Mouse (Mus musculus): Measurements from ENCODE around the gene Myh8. TPM values are rescaled to one million over a fixed set of nuclear protein-coding genes. Genes with fewer than 3 reads are reported as not detected.

Gene Myh8
- polyA plus RNA-seq, 1 experiment from 2014 or later = not detected

DNA sequence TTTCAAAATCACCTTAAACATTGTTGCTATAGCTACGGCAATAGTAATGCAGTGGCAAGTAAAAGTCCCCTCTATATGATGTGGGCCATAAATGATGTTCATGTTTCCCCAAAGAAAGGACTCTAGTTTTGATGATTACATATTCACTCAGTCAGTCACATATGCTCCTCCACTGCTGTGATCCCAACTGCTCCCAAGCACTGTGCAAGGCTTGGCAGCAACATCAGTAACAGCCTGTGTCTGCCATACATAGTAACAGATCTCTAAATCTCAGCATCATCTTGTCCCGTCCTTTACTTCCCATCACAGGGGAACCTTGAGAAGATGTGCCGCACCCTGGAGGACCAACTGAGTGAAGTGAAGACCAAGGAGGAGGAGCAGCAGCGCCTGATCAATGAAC is 23.2 kb upstream of the Myh8 start:
- Histone ChIP-seq H3K4me1 (replicated peaks; ENCODE audit: control insufficient read depth, insufficient read depth, low read length) (no peaks in the 10 kb centered on the region), H3K9me3 (ENCODE audit: control insufficient read depth, low read length) (no peaks in the 10 kb centered on the region), H3K36me3 (ENCODE audit: control insufficient read depth, insufficient read depth, low read length) (no peaks in the 10 kb centered on the region), H3K27ac (ENCODE audit: low read depth, low read length) (no peak overlapping the region), H3K27me3 (ENCODE audit: control insufficient read depth, insufficient read depth, low read length) (no peaks in the 10 kb centered on the region), H3K4me2 (ENCODE audit: low read depth, low read length, severe bottlenecking) (no peak overlapping the region), H3K9ac (ENCODE audit: low read length) (no peak overlapping the region), H3K4me3 (ENCODE audit: low read depth, low read length) (no peak overlapping the region)
- 91% methylated on average over 4 of the region's 4 CpGs for WGBS
- DNase-seq (ENCODE audit: low spot score) = no peak
- no peak for ATAC-seq (replicated peaks; ENCODE audit: low FRiP score)

DNA sequence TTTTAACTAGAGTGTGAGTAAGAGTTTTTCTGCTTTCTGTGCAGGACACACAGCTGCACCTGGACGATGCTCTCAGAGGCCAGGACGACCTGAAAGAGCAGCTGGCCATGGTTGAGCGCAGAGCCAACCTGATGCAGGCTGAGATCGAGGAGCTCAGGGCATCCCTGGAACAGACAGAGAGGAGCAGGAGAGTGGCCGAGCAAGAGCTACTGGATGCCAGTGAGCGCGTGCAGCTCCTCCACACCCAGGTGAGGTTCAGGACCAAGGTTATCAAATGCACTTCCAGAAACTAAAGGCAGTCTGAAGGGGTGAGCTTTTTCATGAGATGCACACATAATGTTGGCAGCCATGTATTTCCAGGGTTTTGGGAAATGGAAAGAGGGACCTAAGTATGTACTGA is 19.9 kb upstream of the Myh8 start:
- Histone ChIP-seq H3K9me3 (ENCODE audit: control insufficient read depth, low read length) (no peaks in the 10 kb centered on the region), H3K9ac (ENCODE audit: low read length) (no peak overlapping the region), H3K4me2 (ENCODE audit: low read depth, low read length, severe bottlenecking) (no peak overlapping the region), H3K27ac (ENCODE audit: low read depth, low read length) (no peak overlapping the region), H3K36me3 (ENCODE audit: control insufficient read depth, insufficient read depth, low read length) (no peaks in the 10 kb centered on the region), H3K4me3 (ENCODE audit: low read depth, low read length) (no peak overlapping the region), H3K27me3 (ENCODE audit: control insufficient read depth, insufficient read depth, low read length) (no peaks in the 10 kb centered on the region), H3K4me1 (replicated peaks; ENCODE audit: control insufficient read depth, insufficient read depth, low read length) (no peaks in the 10 kb centered on the region)
- WGBS = 88% methylated on average over 7 of the region's 7 CpGs
- ATAC-seq (replicated peaks; ENCODE audit: low FRiP score) (no peak), DNase-seq (ENCODE audit: low spot score) (no peak)

GRCm38 (mm10) chr11:67260956-67261355 is 16.0 kb upstream of the Myh8 start:
- no peaks in the 10 kb centered on the region for H3K9me3 ChIP-seq (ENCODE audit: control insufficient read depth, low read length)
- H3K4me1 ChIP-seq (replicated peaks; ENCODE audit: control insufficient read depth, insufficient read depth, low read length) = no peaks in the 10 kb centered on the region
- H3K27ac ChIP-seq (ENCODE audit: low read depth, low read length) = no peak overlapping the region
- 88% methylated on average over 6 of the region's 6 CpGs for whole genome bisulfite sequencing
- ATAC-seq (replicated peaks; ENCODE audit: low FRiP score) = no peak
- H3K4me2 ChIP-seq (ENCODE audit: low read depth, low read length, severe bottlenecking) = no peak overlapping the region
- no peak overlapping the region for H3K4me3 ChIP-seq (ENCODE audit: low read depth, low read length)
- DNase-seq (ENCODE audit: low spot score) = no peak
- no peak overlapping the region for H3K9ac ChIP-seq (ENCODE audit: low read length)
- no peaks in the 10 kb centered on the region for H3K27me3 ChIP-seq (ENCODE audit: control insufficient read depth, insufficient read depth, low read length)
- H3K36me3 ChIP-seq (ENCODE audit: control insufficient read depth, insufficient read depth, low read length) = no peaks in the 10 kb centered on the region

DNA sequence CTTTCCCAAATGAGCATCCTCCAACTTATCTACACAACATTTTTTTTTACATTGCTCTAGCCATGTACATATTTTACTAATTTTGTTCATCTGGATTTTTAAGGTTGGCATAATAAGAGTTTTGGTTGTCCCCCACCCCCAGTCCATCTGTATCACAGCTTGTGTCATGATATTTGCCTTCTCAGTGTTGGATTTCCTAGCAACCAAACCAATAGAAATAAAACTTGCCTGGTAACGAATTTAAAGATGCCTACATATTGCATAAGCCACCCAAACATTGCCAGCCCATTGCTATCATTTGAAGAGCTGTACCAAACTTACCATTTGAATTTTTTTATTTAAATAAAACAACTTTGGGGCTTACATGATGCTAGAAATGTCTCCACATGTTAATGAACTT is 16.5 kb downstream of the Myh8 start:
- H3K27me3 ChIP-seq (ENCODE audit: control insufficient read depth, insufficient read depth, low read length) = no peaks in the 10 kb centered on the region
- no peak for ATAC-seq (replicated peaks; ENCODE audit: low FRiP score)
- DNase-seq (ENCODE audit: low spot score) = no peak
- no peaks in the 10 kb centered on the region for H3K4me1 ChIP-seq (replicated peaks; ENCODE audit: control insufficient read depth, insufficient read depth, low read length)
- no peaks in the 10 kb centered on the region for H3K36me3 ChIP-seq (ENCODE audit: control insufficient read depth, insufficient read depth, low read length)
- 91% methylated on average over 1 of the region's 1 CpGs for WGBS
- H3K9me3 ChIP-seq (ENCODE audit: control insufficient read depth, low read length) = no peaks in the 10 kb centered on the region; the same call in 1 of the 2 replicates
- no peak overlapping the region for H3K4me2 ChIP-seq (ENCODE audit: low read depth, low read length, severe bottlenecking)
- no peak overlapping the region for H3K9ac ChIP-seq (ENCODE audit: low read length)
- no peak overlapping the region for H3K27ac ChIP-seq (ENCODE audit: low read depth, low read length)
- H3K4me3 ChIP-seq (ENCODE audit: low read depth, low read length) = no peak overlapping the region

GRCm38 (mm10) chr11:67313733-67314452 is 37.0 kb downstream of the Myh8 start:
- Histone ChIP-seq H3K27me3 (ENCODE audit: control insufficient read depth, insufficient read depth, low read length) (no peaks in the 10 kb centered on the region), H3K4me1 (replicated peaks; ENCODE audit: control insufficient read depth, insufficient read depth, low read length) (no peaks in the 10 kb centered on the region), H3K9ac (ENCODE audit: low read length) (no peak overlapping the region), H3K4me2 (ENCODE audit: low read depth, low read length, severe bottlenecking) (no peak overlapping the region), H3K9me3 (ENCODE audit: control insufficient read depth, low read length) (no peaks in the 10 kb centered on the region), H3K27ac (ENCODE audit: low read depth, low read length) (no peak overlapping the region), H3K4me3 (ENCODE audit: low read depth, low read length) (no peak overlapping the region), H3K36me3 (ENCODE audit: control insufficient read depth, insufficient read depth, low read length) (no peaks in the 10 kb centered on the region)
- whole genome bisulfite sequencing = 54% methylated on average over 15 of the region's 15 CpGs
- ATAC-seq (replicated peaks; ENCODE audit: low FRiP score) (no peak), DNase-seq (ENCODE audit: low spot score) (no peak)

- H3K4me1 ChIP-seq (replicated peaks; ENCODE audit: control insufficient read depth, insufficient read depth, low read length) = no peaks in the 10 kb centered on the region
- H3K9me3 ChIP-seq (ENCODE audit: control insufficient read depth, low read length) = no peaks in the 10 kb centered on the region
- H3K36me3 ChIP-seq (ENCODE audit: control insufficient read depth, insufficient read depth, low read length) = no peaks in the 10 kb centered on the region
- no peak within 1 kb of the TSS for H3K27ac ChIP-seq (ENCODE audit: low read depth, low read length)
- H3K9ac ChIP-seq (ENCODE audit: low read length) = no peak within 1 kb of the TSS
- no peak within 1 kb of the TSS for H3K4me3 ChIP-seq (ENCODE audit: low read depth, low read length)
- DNase-seq (ENCODE audit: low spot score) = no peak
- H3K4me2 ChIP-seq (ENCODE audit: low read depth, low read length, severe bottlenecking) = no peak within 1 kb of the TSS
- 88% methylated on average over 7 of the region's 7 CpGs for WGBS
- no peaks in the 10 kb centered on the region for H3K27me3 ChIP-seq (ENCODE audit: control insufficient read depth, insufficient read depth, low read length)
- no peak for ATAC-seq (replicated peaks; ENCODE audit: low FRiP score)
Observed at GRCm38 (mm10) chr11:67321358-67321757, 44.4 kb downstream of the Myh8 start, which contains the start of gene Myh13. Gene Myh13, plus strand, starts transcription at chr11:67321658.

DNA sequence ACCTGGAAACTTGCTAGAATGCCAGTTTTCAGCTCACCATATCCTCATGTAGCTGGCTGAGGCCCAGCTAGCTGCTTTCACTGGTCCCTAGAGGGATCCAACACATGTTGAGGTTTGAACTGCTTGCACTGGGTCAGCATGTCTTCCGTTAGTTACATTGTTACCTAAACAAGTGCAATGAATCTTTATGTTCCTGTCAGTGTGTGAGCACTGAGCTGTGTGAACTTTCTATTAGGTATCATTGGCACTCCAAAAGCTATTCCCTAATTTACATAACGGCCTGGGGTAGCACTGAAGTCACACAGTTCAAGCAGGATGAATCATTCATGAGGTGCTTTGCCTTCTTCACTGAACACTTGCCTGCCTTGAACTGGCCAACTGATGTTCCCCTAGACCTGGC is 49.6 kb downstream of the Myh8 start:
- no peaks in the 10 kb centered on the region for H3K4me1 ChIP-seq (replicated peaks; ENCODE audit: control insufficient read depth, insufficient read depth, low read length)
- 69% methylated on average over 2 of the region's 2 CpGs for WGBS
- H3K4me2 ChIP-seq (ENCODE audit: low read depth, low read length, severe bottlenecking) = no peak overlapping the region
- DNase-seq (ENCODE audit: low spot score) (no peak), ATAC-seq (replicated peaks; ENCODE audit: low FRiP score) (no peak)
- no peaks in the 10 kb centered on the region for H3K36me3 ChIP-seq (ENCODE audit: control insufficient read depth, insufficient read depth, low read length)
- no peak overlapping the region for H3K27ac ChIP-seq (ENCODE audit: low read depth, low read length)
- no peaks in the 10 kb centered on the region for H3K27me3 ChIP-seq (ENCODE audit: control insufficient read depth, insufficient read depth, low read length)
- no peak overlapping the region for H3K4me3 ChIP-seq (ENCODE audit: low read depth, low read length)
- no peaks in the 10 kb centered on the region for H3K9me3 ChIP-seq (ENCODE audit: control insufficient read depth, low read length)
- no peak overlapping the region for H3K9ac ChIP-seq (ENCODE audit: low read length)

GRCm38 (mm10) chr11:67344556-67344955 is 67.6 kb downstream of the Myh8 start:
- Histone ChIP-seq H3K4me2 (ENCODE audit: low read depth, low read length, severe bottlenecking) (no peak overlapping the region), H3K36me3 (ENCODE audit: control insufficient read depth, insufficient read depth, low read length) (no peaks in the 10 kb centered on the region), H3K9me3 (ENCODE audit: control insufficient read depth, low read length) (no peaks in the 10 kb centered on the region), H3K4me1 (replicated peaks; ENCODE audit: control insufficient read depth, insufficient read depth, low read length) (no peaks in the 10 kb centered on the region), H3K27me3 (ENCODE audit: control insufficient read depth, insufficient read depth, low read length) (no peaks in the 10 kb centered on the region), H3K4me3 (ENCODE audit: low read depth, low read length) (no peak overlapping the region), H3K9ac (ENCODE audit: low read length) (no peak overlapping the region), H3K27ac (ENCODE audit: low read depth, low read length) (no peak overlapping the region)
- 66% methylated on average over 3 of the region's 3 CpGs for WGBS
- ATAC-seq (replicated peaks; ENCODE audit: low FRiP score) (no peak), DNase-seq (ENCODE audit: low spot score) (no peak)

DNA sequence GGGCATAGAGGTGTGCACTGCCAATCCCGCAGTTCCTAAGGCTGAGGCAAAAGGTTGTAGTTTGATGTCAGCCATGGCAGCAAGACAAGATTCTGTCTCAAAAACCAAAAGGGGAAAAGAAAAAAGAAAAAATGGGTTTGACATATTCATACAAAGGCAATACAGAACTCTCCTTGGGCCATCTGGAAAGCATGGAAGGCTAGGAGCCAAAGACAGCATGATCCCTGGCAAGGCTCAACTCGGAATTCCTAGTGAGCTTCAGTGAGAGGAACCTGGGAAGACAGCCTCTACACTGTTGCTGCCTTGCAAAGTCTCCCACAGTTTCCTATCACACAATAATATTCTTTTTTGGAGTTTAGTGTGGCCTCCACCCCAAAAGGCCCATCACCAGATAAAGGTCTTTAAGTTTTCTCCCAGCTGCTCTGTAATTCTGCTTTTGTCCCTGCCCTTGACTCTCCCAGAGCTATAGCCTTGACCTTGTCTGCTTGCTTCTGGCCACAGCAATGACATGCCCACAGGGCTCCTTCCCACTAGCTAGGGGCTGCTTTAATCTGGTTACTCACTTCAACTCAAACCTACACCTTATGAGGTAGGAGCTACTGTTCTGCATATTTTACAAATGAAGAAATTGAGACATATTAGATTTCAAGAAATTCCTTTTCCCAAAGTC is 68.4 kb downstream of the Myh8 start:
- WGBS = 57% methylated on average over 2 of the region's 2 CpGs
- no peak overlapping the region for H3K27ac ChIP-seq (ENCODE audit: low read depth, low read length)

More for the DNA sequence above, 68.4 kb downstream of the Myh8 start:
- ATAC-seq (replicated peaks; ENCODE audit: low FRiP score) (no peak), DNase-seq (ENCODE audit: low spot score) (no peak)
- H3K4me1 ChIP-seq (replicated peaks; ENCODE audit: control insufficient read depth, insufficient read depth, low read length) = no peaks in the 10 kb centered on the region
- no peak overlapping the region for H3K4me3 ChIP-seq (ENCODE audit: low read depth, low read length)
- H3K9me3 ChIP-seq (ENCODE audit: control insufficient read depth, low read length) = no peaks in the 10 kb centered on the region
- no peak overlapping the region for H3K4me2 ChIP-seq (ENCODE audit: low read depth, low read length, severe bottlenecking)
- H3K27me3 ChIP-seq (ENCODE audit: control insufficient read depth, insufficient read depth, low read length) = no peaks in the 10 kb centered on the region
- H3K9ac ChIP-seq (ENCODE audit: low read length) = no peak overlapping the region
- no peaks in the 10 kb centered on the region for H3K36me3 ChIP-seq (ENCODE audit: control insufficient read depth, insufficient read depth, low read length)
